Mouse (Mus musculus) left cerebral cortex, adult 2 months (tissue): ENCODE measurements around the gene Rpl31. TPM values are rescaled to one million over a fixed set of nuclear protein-coding genes. Genes with fewer than 3 reads are reported as not detected.

Experiments used
- DNase-seq, 2 experiments: peaks; one replicate each; pipeline ENCODE4 v3.0.0; 2021 to 2022; ENCODE audit warnings: low spot score in 2 of 2, mixed read lengths in 1 of 2; ENCODE audit errors: extremely low spot score in 1 of 2
- H3K27ac ChIP-seq: fragments of 200-600 bp; 2 replicates; pipeline ENCODE4 v1.8.1; 2022
- H3K4me3 ChIP-seq: fragments of 200-600 bp; 2 replicates; pipeline ENCODE4 v1.8.1; 2022
- CTCF ChIP-seq: fragments of 200-600 bp; IDR thresholded peaks from 2 replicates; pipeline ENCODE4 v1.8.1; 2022; ENCODE audit warnings: antibody characterized with exemption, mild to moderate bottlenecking, moderate library complexity
- intact Hi-C: fragments of 180-260 bp; cut with DNase I; formaldehyde crosslinking; loops from one replicate; pipeline ENCODE4 v1.15.1; 2025
- total RNA-seq, 2 experiments: library from RNA; stranded (reverse); gene quantifications; 2 replicates each; pipeline ENCODE4 v1.2.3; 2021

Rpl31 gene
- total RNA-seq, 2 experiments from 2014 or later: 457 to 494 TPM

DNA sequence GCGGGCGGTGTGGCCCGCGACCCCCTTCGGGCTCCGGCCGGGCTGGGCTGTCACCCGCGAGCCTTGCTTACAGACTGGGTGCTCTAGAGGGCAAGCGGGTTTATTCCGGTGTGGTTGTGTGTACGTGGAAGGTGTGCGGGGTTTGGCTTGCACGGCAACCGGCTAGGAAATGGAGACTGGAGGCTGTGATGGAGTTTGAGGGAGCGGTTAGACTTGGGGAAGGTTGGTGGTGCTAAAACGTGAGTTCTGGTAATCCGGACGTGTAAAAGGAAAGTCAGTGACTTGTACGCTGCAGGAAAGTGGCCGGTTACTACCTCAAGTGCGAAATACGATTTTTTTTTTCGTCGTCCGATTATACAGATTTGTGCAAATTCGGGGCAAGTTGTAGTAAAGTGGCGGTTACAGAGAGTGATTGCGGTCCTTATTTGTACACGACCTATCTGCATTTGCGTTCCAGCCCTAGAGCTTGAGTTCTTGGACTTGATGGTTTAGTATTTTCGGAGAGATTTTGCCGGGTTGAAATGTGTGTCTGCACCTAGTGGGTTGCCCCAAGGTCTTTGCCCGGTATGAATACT is 712 bp downstream of the Rpl31 start:
- TF ChIP-seq CTCF: no peak
- peak overlapping the region; percentile 94 for H3K27ac ChIP-seq
- intact Hi-C loops: no loop called here
- DNase-seq: no peak
- peak overlapping the region; percentile 60 for H3K4me3 ChIP-seq

DNA sequence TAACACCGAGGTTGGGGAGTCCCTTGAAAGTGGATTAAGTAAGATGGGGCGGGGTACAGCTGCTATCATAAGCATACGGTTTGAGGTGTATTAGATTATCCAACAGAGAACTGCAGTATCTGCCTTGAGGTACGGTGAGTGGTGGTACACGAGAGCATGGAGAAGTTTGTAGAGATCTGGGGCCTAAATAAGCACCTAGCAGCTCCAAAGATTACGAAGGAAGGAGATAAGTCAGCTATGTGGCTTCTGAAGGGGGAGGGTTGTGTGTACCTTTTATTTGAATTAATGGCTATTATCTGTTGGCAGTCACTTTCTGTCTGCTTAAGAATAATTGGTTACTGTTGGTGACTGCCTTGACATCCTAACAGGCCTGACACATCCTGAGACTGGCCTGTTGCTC is 2.8 kb downstream of the Rpl31 start:
- Histone ChIP-seq H3K27ac (no peak overlapping the region), H3K4me3 (no peak overlapping the region)
- no peak for DNase-seq
- TF ChIP-seq CTCF: no peak
- intact Hi-C loops: no loop called here

DNA sequence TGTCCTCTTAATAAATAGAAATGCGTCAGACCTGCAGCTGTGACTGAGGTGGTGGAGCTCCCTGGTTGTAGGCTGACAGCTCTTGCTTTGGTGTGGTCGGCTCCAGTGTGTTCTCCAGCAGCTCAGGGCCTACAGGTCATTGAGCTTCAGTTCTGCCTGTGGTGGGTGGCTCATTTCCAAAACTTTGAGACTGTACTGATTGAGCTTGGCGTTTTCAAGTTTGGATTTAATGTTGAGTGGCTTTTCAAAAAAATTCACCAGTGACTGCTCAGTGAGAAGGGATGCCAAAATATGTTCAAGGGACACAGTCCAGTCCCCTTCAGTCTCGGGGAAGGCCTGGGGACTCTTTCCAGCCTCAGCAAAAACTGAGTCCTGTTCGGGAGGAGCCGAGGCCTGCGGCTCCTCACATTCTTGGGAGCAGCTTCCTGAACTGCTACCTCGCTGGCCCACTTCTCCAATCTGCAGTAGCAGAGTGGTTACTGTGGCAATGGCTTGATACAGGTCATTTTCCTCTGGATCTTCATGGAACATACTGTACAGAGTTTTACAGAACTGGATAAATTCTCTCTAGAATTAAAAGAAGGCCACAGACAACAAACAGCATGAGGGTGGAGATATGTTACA is 4.7 kb downstream of the Rpl31 start:
- Histone ChIP-seq H3K4me3 (no peak overlapping the region), H3K27ac (no peak overlapping the region)
- no peak for TF ChIP-seq CTCF
- DNase-seq: no peak
- intact Hi-C loops: no loop called here

GRCm38 (mm10) chr1:39373378-39373777 is 5.7 kb downstream of the Rpl31 start:
- DNase-seq: no peak
- Histone ChIP-seq H3K4me3 (no peak overlapping the region), H3K27ac (no peak overlapping the region)
- intact Hi-C loops: no loop called here
- no peak for TF ChIP-seq CTCF

DNA sequence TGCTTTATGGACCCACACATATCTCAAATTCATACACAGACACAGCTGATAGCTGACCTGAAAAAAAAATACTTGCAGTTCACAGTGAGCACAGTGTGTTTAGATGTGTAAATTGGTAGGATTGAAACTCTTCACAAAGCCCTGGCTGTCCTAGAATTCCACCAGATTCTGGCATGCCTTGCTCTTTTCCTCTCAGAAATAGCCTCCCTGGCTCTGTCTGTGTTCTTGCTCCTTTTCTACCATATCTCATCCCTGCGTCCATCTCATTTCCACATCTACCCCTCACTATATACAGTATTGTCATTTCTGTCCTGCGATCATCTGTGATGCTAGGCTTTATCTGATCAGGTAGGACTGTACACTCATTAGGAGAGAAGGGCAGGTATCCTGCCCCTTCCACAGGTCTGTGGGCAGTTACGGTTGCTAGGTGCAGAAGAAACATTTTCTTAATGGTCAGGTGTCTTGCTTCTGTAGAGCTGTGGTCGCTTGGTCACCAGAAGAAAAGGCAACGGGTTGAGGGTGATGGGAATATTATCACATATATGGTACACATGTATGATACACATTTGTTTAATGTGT is 6.7 kb downstream of the Rpl31 start:
- no peak for DNase-seq
- no peak overlapping the region; the same call in 1 of the 2 replicates for H3K27ac ChIP-seq
- no peak for TF ChIP-seq CTCF
- intact Hi-C loops: no loop called here
- no peak overlapping the region for H3K4me3 ChIP-seq

GRCm38 (mm10) chr1:39376121-39376520 is 8.5 kb downstream of the Rpl31 start:
- intact Hi-C loops: no loop called here
- H3K4me3 ChIP-seq: no peak overlapping the region
- DNase-seq: no peak

DNA sequence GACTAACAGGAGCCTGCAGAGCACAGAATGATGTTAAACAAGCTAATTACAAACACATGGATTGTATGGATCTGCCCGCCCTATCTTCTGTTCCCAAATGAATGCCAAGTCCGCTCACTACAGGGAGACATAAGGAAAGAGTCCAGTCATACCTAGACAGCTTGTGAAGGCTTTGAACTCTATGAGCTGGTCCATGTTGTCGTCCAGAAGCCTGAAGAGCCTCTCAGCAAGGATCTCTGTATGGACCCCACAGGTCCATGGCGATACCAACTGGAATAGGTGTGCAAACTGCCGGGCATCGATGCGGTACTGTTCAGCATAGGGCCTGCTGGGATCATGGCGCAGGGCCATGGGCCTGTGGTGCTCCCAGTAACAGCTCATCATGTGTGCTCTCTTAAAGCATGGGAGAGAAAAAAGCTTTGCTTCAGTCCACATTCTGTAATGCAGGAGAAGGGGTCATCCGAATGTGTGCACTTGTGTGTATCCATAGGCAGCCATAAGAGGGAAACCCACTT is 9.1 kb downstream of the Rpl31 start:
- no peak overlapping the region for H3K4me3 ChIP-seq
- H3K27ac ChIP-seq: no peak overlapping the region
- intact Hi-C loops: no loop called here
- DNase-seq: no peak
- TF ChIP-seq CTCF: no peak

More at GRCm38 (mm10) chr1:39376121-39376520, 8.5 kb downstream of the Rpl31 start:
- TF ChIP-seq CTCF: no peak
- H3K27ac ChIP-seq: no peak overlapping the region

DNA sequence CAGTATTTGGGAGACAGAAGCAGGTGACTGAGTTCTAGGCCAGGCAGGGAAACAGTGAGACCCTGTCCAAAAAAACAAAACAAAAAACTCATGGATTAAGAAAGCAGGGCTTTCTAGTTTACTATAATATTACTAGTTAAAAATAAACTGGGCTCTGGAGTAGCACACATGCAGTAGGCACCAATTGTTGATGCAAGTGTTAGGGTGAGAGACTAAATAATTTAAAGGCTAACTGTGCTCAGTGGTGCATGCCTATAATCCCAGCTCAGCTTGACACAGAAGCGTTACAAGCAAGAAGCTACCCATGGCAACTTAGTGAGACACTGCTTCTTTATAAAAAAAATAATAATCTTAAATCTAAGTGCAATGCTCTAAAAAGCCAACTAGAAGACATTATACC is 10.9 kb downstream of the Rpl31 start:
- no peak for DNase-seq
- TF ChIP-seq CTCF: no peak
- intact Hi-C loops: no loop called here
- Histone ChIP-seq H3K27ac (no peak overlapping the region), H3K4me3 (no peak overlapping the region)

DNA sequence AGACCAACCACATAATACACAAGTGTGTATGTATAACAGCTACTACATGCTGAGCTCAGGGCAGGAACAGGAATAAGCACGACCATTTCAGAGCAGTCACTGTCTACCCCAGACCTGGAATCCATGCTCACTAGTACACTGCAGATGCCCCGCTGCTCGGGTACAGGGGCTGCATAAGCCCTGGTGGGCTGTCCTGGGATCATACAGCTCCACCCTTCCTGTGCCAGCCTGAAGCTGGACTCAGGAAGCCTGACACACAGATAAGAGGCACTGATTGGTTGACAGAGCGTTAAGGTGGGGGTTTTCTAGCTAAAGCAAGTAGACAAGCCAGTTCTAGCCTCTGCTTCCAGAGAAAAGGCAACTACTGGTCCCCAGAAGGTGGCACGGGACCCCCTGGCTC is 11.4 kb downstream of the Rpl31 start:
- no peak for TF ChIP-seq CTCF
- Histone ChIP-seq H3K4me3 (no peak overlapping the region), H3K27ac (no peak overlapping the region)
- intact Hi-C loops: no loop called here
- DNase-seq: no peak

DNA sequence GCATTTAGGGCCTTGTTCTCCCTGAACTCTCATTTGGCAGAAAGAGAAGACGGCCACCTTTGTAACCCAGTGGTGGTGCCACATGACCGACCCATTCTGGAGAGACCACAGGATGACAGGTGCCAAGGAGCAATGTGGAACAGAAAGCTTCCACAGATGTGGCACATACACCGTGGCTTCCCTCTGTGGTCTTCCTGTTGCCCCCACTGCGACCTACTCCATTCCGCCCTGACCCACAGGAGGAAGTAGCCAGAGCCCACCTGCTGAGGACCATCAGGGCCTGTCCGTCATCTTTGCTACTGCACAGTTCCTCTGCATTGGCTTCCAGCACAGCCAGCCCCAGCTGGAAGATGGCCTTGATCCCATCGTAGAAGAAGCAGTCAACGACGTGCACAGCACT is 13.4 kb downstream of the Rpl31 start:
- intact Hi-C loops: no loop called here
- no peak overlapping the region for H3K4me3 ChIP-seq
- no peak for TF ChIP-seq CTCF
- no peak overlapping the region for H3K27ac ChIP-seq
- DNase-seq: no peak

GRCm38 (mm10) chr1:39384914-39385313 is 17.3 kb downstream of the Rpl31 start:
- Histone ChIP-seq H3K27ac (no peak overlapping the region), H3K4me3 (no peak overlapping the region)
- TF ChIP-seq CTCF: no peak
- DNase-seq: no peak
- intact Hi-C loops: no loop called here

DNA sequence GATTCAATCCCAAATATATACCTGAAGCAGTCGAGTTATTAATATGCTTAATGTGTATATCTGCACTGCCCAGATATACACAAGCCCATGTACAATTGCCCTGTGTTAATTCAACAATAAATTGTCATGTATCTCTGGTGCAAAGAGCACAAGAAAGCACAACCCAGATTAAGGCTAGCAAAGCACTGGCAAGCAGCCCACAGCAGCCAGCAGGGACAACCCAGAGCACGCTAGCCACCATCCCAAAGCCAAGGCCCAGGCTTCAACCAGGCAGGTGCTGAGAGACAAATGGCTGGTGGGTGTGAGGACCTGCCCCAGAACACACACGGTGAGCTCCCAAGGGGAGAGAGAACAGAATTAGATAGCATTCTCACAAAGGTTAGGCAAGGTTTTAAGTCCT is 18.8 kb downstream of the Rpl31 start:
- no peak for TF ChIP-seq CTCF
- no peak for DNase-seq
- intact Hi-C loops: no loop called here
- H3K27ac ChIP-seq: no peak overlapping the region
- H3K4me3 ChIP-seq: no peak overlapping the region

GRCm38 (mm10) chr1:39387497-39387896 is 19.9 kb downstream of the Rpl31 start:
- DNase-seq: no peak
- intact Hi-C loops: no loop called here
- no peak overlapping the region for H3K27ac ChIP-seq

More at GRCm38 (mm10) chr1:39387497-39387896, 19.9 kb downstream of the Rpl31 start:
- H3K4me3 ChIP-seq: no peak overlapping the region
- no peak for TF ChIP-seq CTCF
